Mouse (Mus musculus) retina, postnatal 7 days (tissue): ENCODE results near the gene Fry.
A peak's percentile ranks its signal among the peaks of the same experiment; 100 is the strongest.

Source experiments
- DNase-seq: peaks from one replicate; pipeline ENCODE4 v3.0.0-alpha.2; 2012; ENCODE audit warnings: low read depth, low spot score

The Fry gene

GRCm38 (mm10) chr5:150219457-150219856 lies 101.0 kb downstream of the Fry start:
- no peak for DNase-seq

- DNase-seq, result no peak
These were observed 101.9 kb downstream of the Fry start for GRCm38 (mm10) chr5:150220333-150220732.

GRCm38 (mm10) chr5:150221806-150222205 lies 103.4 kb downstream of the Fry start:
- no peak for DNase-seq

GRCm38 (mm10) chr5:150223546-150224239 lies 105.2 kb downstream of the Fry start:
- DNase-seq, result no peak

GRCm38 (mm10) chr5:150229086-150229485 lies 110.6 kb downstream of the Fry start:
- DNase-seq, result no peak

GRCm38 (mm10) chr5:150229776-150230175 lies 111.3 kb downstream of the Fry start:
- DNase-seq, result no peak

- peak; percentile 42 for DNase-seq
These were observed 114.0 kb downstream of the Fry start for GRCm38 (mm10) chr5:150232159-150233150.

GRCm38 (mm10) chr5:150233154-150233886 lies 114.9 kb downstream of the Fry start:
- DNase-seq, result peak; percentile 44

GRCm38 (mm10) chr5:150235931-150236330 lies 117.5 kb downstream of the Fry start:
- DNase-seq, result no peak

- no peak for DNase-seq
These were observed 118.2 kb downstream of the Fry start for GRCm38 (mm10) chr5:150236597-150236996.

- DNase-seq, result no peak
These were observed 123.2 kb downstream of the Fry start for GRCm38 (mm10) chr5:150241638-150242037.

- no peak for DNase-seq
These were observed 128.3 kb downstream of the Fry start for GRCm38 (mm10) chr5:150246737-150247136.

- no peak for DNase-seq
These were observed 139.3 kb downstream of the Fry start for GRCm38 (mm10) chr5:150257764-150258163.

GRCm38 (mm10) chr5:150259191-150260053 lies 141.0 kb downstream of the Fry start:
- DNase-seq, result peak; percentile 33

- DNase-seq, result no peak
These were observed 141.6 kb downstream of the Fry start for GRCm38 (mm10) chr5:150260054-150260386.

- DNase-seq, result no peak
These were observed 142.9 kb downstream of the Fry start for GRCm38 (mm10) chr5:150261361-150261760.

GRCm38 (mm10) chr5:150262046-150262716 lies 143.7 kb downstream of the Fry start:
- DNase-seq, result no peak

GRCm38 (mm10) chr5:150262717-150263103 lies 144.3 kb downstream of the Fry start:
- no peak for DNase-seq

GRCm38 (mm10) chr5:150263162-150263561 lies 144.7 kb downstream of the Fry start:
- DNase-seq, result no peak

GRCm38 (mm10) chr5:150263656-150264055 lies 145.2 kb downstream of the Fry start:
- DNase-seq, result no peak

GRCm38 (mm10) chr5:150265005-150265404 lies 146.6 kb downstream of the Fry start:
- no peak for DNase-seq
